Mouse (Mus musculus): ENCODE results near the gene Rnf157. TPM values are rescaled to one million over a fixed set of nuclear protein-coding genes. Genes with fewer than 3 reads are reported as not detected.
"Not testable (repeated sequence)": the region's sequence is repeated elsewhere in the genome, so short reads cannot be mapped to it uniquely, and the experiment has no call there.

The Rnf157 gene
- polyA plus RNA-seq, 1 experiment = 3.6 TPM

GRCm38 (mm10) chr11:116421102-116421501, 8.3 kb upstream of the Rnf157 start:
- Histone ChIP-seq H3K4me1 (ENCODE audit: control insufficient read depth, insufficient read depth, low read length) (peaks cover 5% of the 10 kb centered on the region; the same call in 1 of the 2 replicates), H3K4me3 (replicated peaks; ENCODE audit: extremely low read depth, low read depth, low read length) (no peak overlapping the region)
- no peak for DNase-seq
- TF ChIP-seq POLR2A (IDR thresholded peaks at IDR 0.05; ENCODE audit: borderline replicate concordance, extremely low read depth, low read depth, low read length) = no peak
- no peak for TF ChIP-seq CTCF (IDR thresholded peaks at IDR 0.05; ENCODE audit: insufficient read depth, low read length)
- WGBS = 73% methylated on average over 6 of the region's 6 CpGs

- WGBS = 54% methylated on average over 6 of the region's 6 CpGs
- Histone ChIP-seq H3K4me1 (ENCODE audit: control insufficient read depth, insufficient read depth, low read length) (0 out of 2 replicates have a peak, but pooled peaks cover 3% of the 10 kb centered on the region), H3K4me3 (replicated peaks; ENCODE audit: extremely low read depth, low read depth, low read length) (no peak overlapping the region)
- TF ChIP-seq CTCF (IDR thresholded peaks at IDR 0.05; ENCODE audit: insufficient read depth, low read length) (no peak), POLR2A (IDR thresholded peaks at IDR 0.05; ENCODE audit: borderline replicate concordance, extremely low read depth, low read depth, low read length) (no peak)
- no peak for DNase-seq
Observed at GRCm38 (mm10) chr11:116418841-116419462, 6.1 kb upstream of the Rnf157 start.

- TF ChIP-seq POLR2A (IDR thresholded peaks at IDR 0.05; ENCODE audit: borderline replicate concordance, extremely low read depth, low read depth, low read length) (no peak), CTCF (IDR thresholded peaks at IDR 0.05; ENCODE audit: insufficient read depth, low read length) (no peak)
- Histone ChIP-seq H3K4me1 (ENCODE audit: control insufficient read depth, insufficient read depth, low read length) (0 out of 2 replicates have a peak, but pooled peaks cover 3% of the 10 kb centered on the region), H3K4me3 (replicated peaks; ENCODE audit: extremely low read depth, low read depth, low read length) (no peak overlapping the region)
- no peak for DNase-seq
- WGBS = 14% methylated on average over 2 of the region's 2 CpGs
Observed at GRCm38 (mm10) chr11:116418194-116418840, 5.5 kb upstream of the Rnf157 start.

GRCm38 (mm10) chr11:116417054-116417453, 4.2 kb upstream of the Rnf157 start:
- H3K4me3 ChIP-seq (replicated peaks; ENCODE audit: extremely low read depth, low read depth, low read length) = no peak overlapping the region
- TF ChIP-seq POLR2A (IDR thresholded peaks at IDR 0.05; ENCODE audit: borderline replicate concordance, extremely low read depth, low read depth, low read length) = no peak
- TF ChIP-seq CTCF (IDR thresholded peaks at IDR 0.05; ENCODE audit: insufficient read depth, low read length) = no peak
- H3K4me1 ChIP-seq (ENCODE audit: control insufficient read depth, insufficient read depth, low read length) = 0 out of 2 replicates have a peak, but pooled peaks cover 5% of the 10 kb centered on the region
- WGBS = 91% methylated on average over 5 of the region's 5 CpGs
- DNase-seq = no peak

GRCm38 (mm10) chr11:116416196-116416943, 3.5 kb upstream of the Rnf157 start:
- no peak overlapping the region for H3K4me3 ChIP-seq (replicated peaks; ENCODE audit: extremely low read depth, low read depth, low read length)
- WGBS = 77% methylated on average over 6 of the region's 6 CpGs
- DNase-seq = no peak
- 0 out of 2 replicates have a peak, but pooled peaks cover 6% of the 10 kb centered on the region for H3K4me1 ChIP-seq (ENCODE audit: control insufficient read depth, insufficient read depth, low read length)
- TF ChIP-seq CTCF (IDR thresholded peaks at IDR 0.05; ENCODE audit: insufficient read depth, low read length) = no peak

GRCm38 (mm10) chr11:116413631-116414022, 795 bp upstream of the Rnf157 start:
- DNase-seq = no peak
- WGBS = 69% methylated on average over 4 of the region's 4 CpGs
- TF ChIP-seq CTCF (IDR thresholded peaks at IDR 0.05; ENCODE audit: insufficient read depth, low read length) (no peak), POLR2A (IDR thresholded peaks at IDR 0.05; ENCODE audit: borderline replicate concordance, extremely low read depth, low read depth, low read length) (no peak)
- Histone ChIP-seq H3K4me1 (ENCODE audit: control insufficient read depth, insufficient read depth, low read length) (0 out of 2 replicates have a peak, but pooled peaks cover 6% of the 10 kb centered on the region), H3K4me3 (replicated peaks; ENCODE audit: extremely low read depth, low read depth, low read length) (no peak overlapping the region)

GRCm38 (mm10) chr11:116412028-116412827, 604 bp downstream of the Rnf157 start:
- Histone ChIP-seq H3K4me1 (ENCODE audit: control insufficient read depth, insufficient read depth, low read length) (0 out of 2 replicates have a peak, but pooled peaks cover 3% of the 10 kb centered on the region), H3K4me3 (replicated peaks; ENCODE audit: extremely low read depth, low read depth, low read length) (peak overlapping the region; percentile 74)
- no peak for TF ChIP-seq POLR2A (IDR thresholded peaks at IDR 0.05; ENCODE audit: borderline replicate concordance, extremely low read depth, low read depth, low read length)
- TF ChIP-seq CTCF (IDR thresholded peaks at IDR 0.05; ENCODE audit: insufficient read depth, low read length) = no peak
- WGBS = 2% methylated on average over 58 of the region's 76 CpGs
- no peak for DNase-seq

GRCm38 (mm10) chr11:116411582-116411981, 1.2 kb downstream of the Rnf157 start:
- WGBS = 55% methylated on average over 6 of the region's 6 CpGs

GRCm38 (mm10) chr11:116410415-116410814, 2.4 kb downstream of the Rnf157 start:
- DNase-seq; H3K4me3 ChIP-seq (replicated peaks; ENCODE audit: extremely low read depth, low read depth, low read length): not testable (repeated sequence)
- 87% methylated on average over 4 of the region's 4 CpGs for WGBS

More at GRCm38 (mm10) chr11:116411582-116411981, 1.2 kb downstream of the Rnf157 start:
- TF ChIP-seq CTCF (IDR thresholded peaks at IDR 0.05; ENCODE audit: insufficient read depth, low read length) = no peak
- no peak overlapping the region for H3K4me3 ChIP-seq (replicated peaks; ENCODE audit: extremely low read depth, low read depth, low read length)
- 0 out of 2 replicates have a peak, but pooled peaks cover 3% of the 10 kb centered on the region for H3K4me1 ChIP-seq (ENCODE audit: control insufficient read depth, insufficient read depth, low read length)
- DNase-seq = no peak

More at GRCm38 (mm10) chr11:116410415-116410814, 2.4 kb downstream of the Rnf157 start:
- H3K4me1 ChIP-seq (ENCODE audit: control insufficient read depth, insufficient read depth, low read length) = not testable (repeated sequence)

All from lung, adult 2 months (tissue).